ENCODE assay signal across 16 mouse cellular contexts in genomic region chr2:153428485-153428884, GRCm38 (mm10).
DNase-seq lines count a peak whose midpoint lies in the region; ATAC-seq and TF ChIP-seq lines count a peak whose summit lies in the region.
"Had no signal": no experiment of that assay in that cellular context is flagged by ENCODE, and none has a peak within 500 bp of the region (broad histone marks: within the 10 kb centered on the region; RNA-seq: fewer than 3 reads in every experiment).

No protein-coding gene starts in this region.

- no peaks in the 10 kb centered on the region for H3K27me3 ChIP-seq in liver, embryonic 12.5 days (replicated peaks)
- H3K27me3 ChIP-seq in liver, embryonic 11.5 days (replicated peaks; ENCODE audit: control insufficient read depth, insufficient read depth, low read length) = no peaks in the 10 kb centered on the region
- no peaks in the 10 kb centered on the region for H3K27me3 ChIP-seq in intestine, embryonic 15.5 days (replicated peaks)
- no peaks in the 10 kb centered on the region for H3K27me3 ChIP-seq in midbrain, postnatal 0 days (ENCODE audit: insufficient read depth, low read length)
- H3K27me3 ChIP-seq: embryonic facial prominence, embryonic 15.5 days had no signal

- H3K36me3 ChIP-seq in liver, embryonic 12.5 days = peaks cover 89% of the 10 kb centered on the region
- peaks cover 15% of the 10 kb centered on the region; the same call in 1 of the 2 replicates for H3K36me3 ChIP-seq in liver, embryonic 11.5 days (ENCODE audit: control insufficient read depth, insufficient read depth, low read length)
- H3K36me3 ChIP-seq in intestine, embryonic 15.5 days = peaks cover 11% of the 10 kb centered on the region
- H3K36me3 ChIP-seq in midbrain, postnatal 0 days (ENCODE audit: insufficient read depth, low read length) = peaks cover 30% of the 10 kb centered on the region

- ATAC-seq in frontal cortex, adult (ENCODE audit: low TSS enrichment) = peak; percentile 75
- no peak for ATAC-seq in liver, embryonic 12.5 days
- no peak for ATAC-seq in liver, embryonic 11.5 days (replicated peaks; ENCODE audit: low FRiP score)
- no peak for ATAC-seq in intestine, embryonic 15.5 days
- no peak for ATAC-seq in midbrain, postnatal 0 days (ENCODE audit: low FRiP score)

- H3K4me1 ChIP-seq in liver, embryonic 12.5 days = peaks cover 94% of the 10 kb centered on the region
- H3K4me1 ChIP-seq in liver, embryonic 11.5 days (replicated peaks; ENCODE audit: control insufficient read depth, insufficient read depth, low read length) = peaks cover 64% of the 10 kb centered on the region
- H3K4me1 ChIP-seq in intestine, embryonic 15.5 days (replicated peaks) = peaks cover 80% of the 10 kb centered on the region
- H3K4me1 ChIP-seq in midbrain, postnatal 0 days (ENCODE audit: insufficient read depth, low read length) = 0 out of 2 replicates have a peak, but pooled peaks cover 7% of the 10 kb centered on the region

- no peak for TF ChIP-seq CTCF in midbrain, postnatal 0 days (IDR thresholded peaks at IDR 0.05)

- no peaks in the 10 kb centered on the region for H3K9me3 ChIP-seq in liver, embryonic 12.5 days (replicated peaks)
- H3K9me3 ChIP-seq in liver, embryonic 11.5 days (ENCODE audit: control insufficient read depth, low read length) = no peaks in the 10 kb centered on the region
- no peaks in the 10 kb centered on the region for H3K9me3 ChIP-seq in intestine, embryonic 15.5 days
- no peaks in the 10 kb centered on the region for H3K9me3 ChIP-seq in midbrain, postnatal 0 days (ENCODE audit: low read length)
- H3K9me3 ChIP-seq: embryonic facial prominence, embryonic 15.5 days had no signal

- no peak overlapping the region for H3K4me3 ChIP-seq in liver, embryonic 12.5 days
- no peak overlapping the region for H3K4me3 ChIP-seq in liver, embryonic 11.5 days (ENCODE audit: low read depth, low read length)
- no peak overlapping the region for H3K4me3 ChIP-seq in intestine, embryonic 15.5 days (replicated peaks)
- no peak overlapping the region for H3K4me3 ChIP-seq in midbrain, postnatal 0 days (ENCODE audit: low read depth, low read length)
- H3K4me3 ChIP-seq: embryonic facial prominence, embryonic 15.5 days had no signal

- peak overlapping the region; percentile 46; the same call in 1 of the 2 replicates for H3K27ac ChIP-seq in liver, embryonic 12.5 days
- no peak overlapping the region; the same call in 1 of the 2 replicates for H3K27ac ChIP-seq in liver, embryonic 11.5 days (ENCODE audit: low read depth, low read length)
- peak overlapping the region; percentile 59 for H3K27ac ChIP-seq in intestine, embryonic 15.5 days
- H3K27ac ChIP-seq in midbrain, postnatal 0 days (ENCODE audit: low read depth, low read length) = peak overlapping the region; percentile 32; the same call in 1 of the 2 replicates
- H3K27ac ChIP-seq: embryonic facial prominence, embryonic 15.5 days had no signal

- DNase-seq in frontal cortex, adult 2 months (ENCODE audit: extremely low spot score in 1 of 2, low spot score in 1 of 2) = no peak
- no peak for DNase-seq in liver, embryonic 11.5 days (ENCODE audit: low spot score)
- DNase-seq in midbrain, postnatal 0 days (ENCODE audit: low spot score) = no peak
- no peak for DNase-seq in gastrocnemius, adult 8-10 months (ENCODE audit: low spot score in 2 of 2)
- no peak for DNase-seq in right cerebral cortex, postnatal 10 days (ENCODE audit: low spot score in 2 of 2)
- DNase-seq: adrenal gland, adult 8-10 months; cerebellum, adult 9-11 months; heart, postnatal 36 days; kidney, adult 9 months; layer of hippocampus, postnatal 36 days; liver; thymus, postnatal 36 days had no signal

- WGBS in liver, embryonic 12.5 days (ENCODE audit: insufficient replicate concordance) = 63% methylated on average over 2 of the region's 2 CpGs
- 62% methylated on average over 2 of the region's 2 CpGs for WGBS in liver, embryonic 11.5 days
- WGBS in intestine, embryonic 15.5 days = 52% methylated on average over 2 of the region's 2 CpGs
- WGBS in midbrain, postnatal 0 days = 76% methylated on average over 2 of the region's 2 CpGs

- no peak overlapping the region for H3K4me2 ChIP-seq in liver, embryonic 12.5 days
- no peak overlapping the region for H3K4me2 ChIP-seq in liver, embryonic 11.5 days
- H3K4me2 ChIP-seq in intestine, embryonic 15.5 days (replicated peaks) = no peak overlapping the region
- no peak overlapping the region for H3K4me2 ChIP-seq in midbrain, postnatal 0 days (ENCODE audit: low read depth, low read length, poor library complexity, severe bottlenecking)
- H3K4me2 ChIP-seq: embryonic facial prominence, embryonic 15.5 days had no signal

- H3K9ac ChIP-seq in liver, embryonic 12.5 days = no peak overlapping the region
- H3K9ac ChIP-seq in liver, embryonic 11.5 days (ENCODE audit: low read depth, low read length) = no peak overlapping the region
- no peak overlapping the region for H3K9ac ChIP-seq in intestine, embryonic 15.5 days
- no peak overlapping the region for H3K9ac ChIP-seq in midbrain, postnatal 0 days (replicated peaks; ENCODE audit: low read length, poor library complexity, severe bottlenecking)
- H3K9ac ChIP-seq: embryonic facial prominence, embryonic 15.5 days had no signal
